Mouse (Mus musculus) frontal cortex, postnatal 36 days (tissue): ENCODE data around the gene Gm20458.

Source experiments
- DNase-seq, 2 experiments: peaks; one replicate each; pipeline ENCODE4 v3.0.0; 2022; ENCODE audit warnings: low spot score in 2 of 2

Gene Gm20458

DNA sequence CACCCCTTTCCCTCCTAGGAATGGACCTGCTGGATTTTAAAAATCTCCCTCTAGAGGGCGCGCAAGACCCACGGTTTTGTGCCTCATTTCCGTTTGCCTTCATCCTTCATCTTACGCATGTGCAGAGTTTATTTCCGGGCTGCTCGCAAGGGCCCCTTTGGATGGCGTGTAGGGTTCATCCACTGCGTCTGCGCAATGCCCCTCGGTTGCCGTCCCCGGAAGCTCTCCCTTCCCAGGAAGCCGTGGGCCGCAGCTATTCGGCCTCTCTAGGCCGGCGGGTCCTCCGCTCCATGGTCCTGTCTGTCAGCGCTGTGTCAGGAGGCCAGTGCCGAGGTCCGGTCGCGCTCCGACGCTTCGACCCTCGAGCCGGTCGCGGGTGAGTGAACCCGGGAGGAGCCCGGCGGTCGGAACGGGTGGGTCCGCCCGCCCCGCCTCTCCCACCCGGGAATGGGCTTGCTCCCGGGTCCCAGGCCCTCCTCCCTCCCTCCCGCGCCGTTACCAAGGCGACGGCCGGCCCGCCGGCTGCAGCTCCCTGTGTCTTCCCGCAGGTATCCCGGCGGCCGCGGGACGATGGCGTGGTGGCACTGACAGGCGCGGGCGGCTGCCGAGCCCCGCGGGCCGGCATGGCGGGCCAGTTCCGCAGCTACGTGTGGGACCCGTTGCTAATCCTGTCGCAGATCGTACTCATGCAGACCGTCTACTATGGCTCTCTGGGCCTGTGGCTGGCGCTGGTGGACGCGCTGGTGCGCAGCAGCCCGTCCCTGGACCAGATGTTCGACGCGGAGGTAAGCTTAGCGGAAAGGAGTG, at the start of gene Gm20458:
Gene Gm20458 (plus strand): TSS at position 223 of the 807 bp plus-strand sequence.
- peak; percentile 97 to 98 for DNase-seq

DNA sequence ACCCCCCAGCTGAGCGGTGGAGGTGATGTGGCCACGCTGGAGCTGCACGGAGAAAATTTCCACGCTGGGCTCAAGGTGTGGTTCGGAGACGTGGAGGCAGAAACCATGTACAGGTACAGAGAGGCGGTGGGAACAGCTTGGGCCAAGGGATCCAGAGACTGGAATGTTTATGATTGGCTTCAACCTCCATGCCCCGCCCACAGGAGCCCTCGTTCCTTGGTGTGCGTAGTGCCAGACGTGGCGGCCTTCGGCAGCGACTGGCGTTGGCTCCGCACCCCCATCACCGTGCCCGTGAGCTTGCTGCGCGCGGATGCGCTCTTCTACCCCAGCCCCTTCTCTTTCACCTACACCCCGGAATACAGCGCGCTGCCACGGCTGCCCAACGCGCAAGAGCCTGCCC, 46.6 kb upstream of the Gm20458 start:
- no peak for DNase-seq

DNA sequence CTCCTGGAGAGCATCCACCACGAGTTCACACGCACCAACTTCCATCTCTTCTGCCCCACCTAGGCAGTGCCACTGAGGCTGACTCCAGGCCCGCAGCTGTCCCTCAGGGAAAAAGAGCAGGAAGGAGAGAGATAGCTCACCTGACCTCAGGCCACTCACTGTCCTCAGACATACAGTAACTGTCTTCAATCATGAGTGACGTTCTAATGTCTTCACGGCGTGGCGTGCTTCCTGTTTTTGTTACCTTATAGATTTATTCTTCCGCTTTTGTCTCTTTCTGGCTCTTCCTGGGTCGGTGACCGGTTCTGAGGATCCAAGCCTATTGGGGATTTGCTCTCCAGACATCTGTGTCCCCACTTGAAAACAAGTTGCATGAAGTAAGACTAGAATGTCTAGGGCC, 46.2 kb upstream of the Gm20458 start:
- no peak for DNase-seq

DNA sequence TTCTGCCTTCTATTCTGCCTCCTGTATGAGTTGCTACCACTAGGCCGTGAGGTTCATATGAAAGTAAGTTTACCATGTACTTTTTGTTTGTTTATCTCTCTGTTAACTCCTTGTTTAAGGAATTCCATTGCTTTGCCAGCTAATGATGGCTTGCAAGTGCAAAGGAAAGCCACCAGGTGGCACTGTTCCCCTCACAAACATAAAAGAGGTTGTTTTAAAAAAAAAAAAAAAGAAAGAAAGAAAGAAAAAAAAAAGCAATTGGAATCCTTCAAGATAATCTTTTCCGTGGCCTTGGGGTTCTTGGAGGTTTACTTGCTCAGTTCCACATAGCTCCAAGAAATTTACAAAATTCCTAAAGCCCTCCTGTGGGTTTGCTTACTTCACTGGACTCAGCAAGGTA, 43.6 kb upstream of the Gm20458 start:
- peak in 1 of 2 experiments; percentile 24 for DNase-seq

DNA sequence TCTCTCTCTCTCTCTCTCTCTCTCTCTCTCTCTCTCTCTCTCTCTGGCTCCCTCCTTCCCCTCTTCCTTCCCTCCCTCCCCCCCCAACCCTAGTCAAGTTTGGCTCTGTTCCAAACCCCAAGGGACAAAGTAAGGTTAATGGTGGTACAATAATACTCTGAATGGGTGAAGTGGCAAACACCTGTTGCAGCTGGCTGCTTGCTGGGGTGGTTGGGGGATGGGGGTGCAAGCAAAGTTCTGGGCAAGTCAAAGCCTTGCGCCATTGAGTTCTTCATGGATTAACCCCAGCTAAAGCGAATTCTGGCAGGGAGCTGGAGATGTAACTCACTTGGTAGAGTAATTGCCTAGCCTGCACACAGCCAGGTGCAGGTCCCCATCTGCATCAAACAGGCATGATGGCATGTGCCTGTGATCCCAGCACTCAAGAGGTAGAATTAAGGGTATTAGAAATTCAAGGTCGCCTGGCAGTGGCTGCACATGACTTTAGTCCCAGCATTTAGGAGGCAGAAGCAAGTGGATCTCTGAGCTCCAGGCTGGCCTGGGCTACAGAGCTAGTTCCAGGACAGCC, 42.4 kb upstream of the Gm20458 start:
- no peak for DNase-seq

DNA sequence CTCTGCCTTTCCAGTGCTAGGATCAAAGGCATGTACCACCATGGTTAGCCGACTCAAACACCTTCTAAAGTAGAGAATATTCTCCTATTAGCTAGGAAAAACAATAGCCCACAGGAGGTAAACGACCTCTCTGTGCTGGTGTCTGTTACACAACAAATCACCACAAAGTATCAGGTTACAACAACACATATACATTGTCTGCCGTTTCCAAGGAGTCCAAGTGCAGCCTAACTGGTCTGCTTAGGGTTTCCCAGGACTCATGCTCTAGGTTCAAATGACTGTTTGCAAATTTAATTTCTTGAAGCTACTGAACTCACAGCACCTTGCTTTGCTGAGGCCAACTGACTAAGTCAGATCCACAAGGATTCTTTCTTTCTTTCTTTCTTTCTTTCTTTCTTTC, 41.3 kb upstream of the Gm20458 start:
- DNase-seq, result no peak

DNA sequence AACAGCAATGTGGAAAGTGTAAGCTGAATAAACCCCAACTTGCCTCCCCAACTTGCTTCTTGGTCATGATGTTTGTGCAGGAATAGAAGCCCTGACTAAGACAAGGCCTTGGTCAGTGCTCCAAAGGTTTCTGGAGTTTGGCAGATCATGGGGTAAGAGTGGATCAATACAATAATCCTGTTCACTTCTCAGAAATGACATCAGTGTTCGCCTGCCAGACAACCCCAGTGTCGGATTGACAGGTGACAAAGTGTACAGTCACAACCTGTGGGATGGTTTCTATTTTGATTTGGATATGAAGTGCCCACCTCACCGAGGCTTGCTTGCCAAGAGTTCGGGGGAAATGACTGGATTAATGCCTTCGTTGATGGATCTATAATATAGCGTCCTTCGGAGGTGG, 39.5 kb upstream of the Gm20458 start:
- no peak for DNase-seq

DNA sequence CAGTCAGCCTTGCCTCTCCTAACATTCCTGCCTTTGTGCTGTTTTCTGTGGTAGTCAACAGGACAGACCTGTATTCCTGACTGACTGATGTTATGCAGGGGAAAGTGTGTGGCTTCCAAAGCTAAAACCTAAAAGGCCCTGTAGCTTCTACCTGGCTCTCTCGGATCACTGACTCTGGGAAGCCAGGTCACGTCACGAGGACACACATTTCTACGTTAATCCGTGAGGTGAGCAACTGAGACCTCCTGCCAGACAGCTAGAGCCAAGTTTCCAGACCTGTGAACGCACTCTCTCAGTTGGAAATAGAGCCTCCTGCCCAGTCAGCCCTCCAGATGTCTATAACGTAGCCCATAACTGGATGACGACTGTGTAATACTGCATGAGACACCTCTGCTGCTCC, 38.8 kb upstream of the Gm20458 start:
- no peak for DNase-seq

DNA sequence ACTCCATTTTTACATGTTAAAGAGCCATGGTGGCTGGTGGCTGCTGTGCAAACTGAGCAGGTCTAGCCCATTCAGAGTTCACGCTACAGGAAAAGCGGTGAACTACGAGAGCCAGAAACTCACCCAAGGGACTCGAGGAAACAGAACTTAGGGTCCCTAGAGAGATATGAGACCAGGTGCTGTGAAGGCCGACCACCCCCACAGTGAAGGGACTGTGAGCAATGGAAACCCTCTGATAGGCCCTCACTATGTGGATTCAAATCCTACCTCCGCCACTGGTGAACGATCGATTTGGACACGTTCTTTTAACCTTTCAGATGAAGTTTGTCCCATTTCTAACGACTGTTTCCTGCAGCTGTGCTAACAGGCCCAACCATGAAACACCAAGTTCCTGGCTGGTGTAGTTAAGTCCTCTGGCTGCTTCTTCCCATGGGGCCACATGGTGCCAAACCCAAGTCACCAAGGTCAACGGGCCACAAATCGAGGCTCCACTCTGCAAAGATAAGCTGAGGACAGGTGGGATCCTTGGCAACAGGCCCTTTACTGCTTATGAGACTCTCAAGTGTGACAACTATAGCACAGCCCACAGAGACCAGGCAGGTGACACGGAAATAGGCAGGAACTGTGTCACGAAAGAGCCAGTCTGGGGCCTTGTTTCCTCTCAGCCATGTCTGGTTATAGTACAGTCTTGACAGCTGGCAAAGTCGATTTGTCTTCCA, 37.9 kb upstream of the Gm20458 start:
- DNase-seq, result no peak

DNA sequence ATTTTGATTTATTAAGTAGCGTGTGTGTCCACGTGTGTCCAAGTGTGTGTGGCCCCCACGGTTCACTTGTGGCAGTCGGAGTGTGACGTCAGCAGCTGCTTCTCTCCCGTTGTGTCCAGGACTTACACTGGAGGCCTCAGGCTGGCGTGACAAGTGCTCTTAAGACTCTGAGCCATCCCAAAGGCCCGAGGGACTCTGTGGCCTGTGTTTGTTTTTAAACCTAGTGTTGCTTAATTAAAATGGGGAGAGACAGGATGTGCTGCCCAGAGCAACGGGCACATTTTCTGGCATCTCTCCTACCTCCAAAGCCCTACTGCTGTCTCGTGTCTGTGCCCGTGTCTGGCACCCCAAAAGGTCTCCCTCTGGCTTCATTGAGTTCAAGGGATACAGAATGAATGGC, 37.3 kb upstream of the Gm20458 start:
- DNase-seq, result peak in 1 of 2 experiments; percentile 20

DNA sequence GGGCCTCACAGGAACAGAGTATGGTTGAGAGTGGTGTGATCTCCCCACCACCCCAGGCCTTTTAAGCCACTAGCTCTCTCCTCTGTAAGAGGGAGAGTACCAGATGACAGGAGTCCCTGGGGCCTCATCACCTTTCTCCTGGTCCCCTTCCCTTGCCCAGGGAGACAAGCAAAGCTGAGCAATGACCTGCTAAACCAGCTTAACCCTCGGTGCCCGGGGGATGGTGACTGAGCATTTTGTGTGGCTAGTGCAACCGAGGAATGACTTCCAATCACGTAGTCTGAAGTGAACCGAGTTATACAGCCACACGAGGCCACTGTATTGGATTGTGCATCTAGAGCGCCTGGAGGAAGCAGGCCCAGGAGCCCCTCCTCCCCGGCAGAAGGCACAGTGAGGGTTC, 36.4 kb upstream of the Gm20458 start:
- DNase-seq, result no peak

DNA sequence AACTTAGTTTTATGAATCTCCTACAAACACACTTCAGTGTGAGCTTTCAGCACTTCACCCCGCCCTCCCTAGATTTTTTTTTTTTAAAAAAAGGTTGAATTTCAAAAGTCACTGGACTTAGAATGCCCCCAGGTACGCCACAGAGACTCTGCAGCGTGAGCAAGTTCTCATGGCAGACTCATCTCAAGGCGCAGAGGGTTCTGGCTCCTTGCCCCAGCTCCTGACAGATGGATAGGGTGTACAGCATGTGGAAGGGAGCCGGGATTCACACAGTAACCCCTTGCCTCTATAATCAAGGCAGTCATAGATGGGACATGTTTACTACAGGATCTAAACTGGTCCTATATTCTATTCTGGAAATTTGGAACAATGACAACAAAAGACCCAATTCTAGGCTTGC, 35.4 kb upstream of the Gm20458 start:
- no peak for DNase-seq

DNA sequence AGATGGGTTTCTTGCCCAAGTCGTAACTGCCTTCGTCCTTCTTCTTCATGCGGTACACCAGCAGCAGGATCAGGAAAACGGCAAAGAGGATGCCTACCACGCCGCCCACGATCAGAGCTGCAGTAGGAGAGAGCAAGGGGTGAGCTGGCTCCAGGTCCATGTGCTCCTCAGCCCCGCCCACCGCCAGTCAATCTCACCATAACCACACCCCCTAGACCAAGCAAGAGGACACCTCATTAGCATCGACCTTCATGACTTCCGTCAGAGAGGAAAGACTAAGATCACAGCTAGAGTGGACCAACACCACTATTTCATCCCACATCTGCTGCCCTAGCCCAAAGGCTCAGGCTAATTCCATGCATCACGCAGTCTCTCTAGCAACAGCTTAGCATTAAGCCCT, 34.6 kb upstream of the Gm20458 start:
- no peak for DNase-seq

DNA sequence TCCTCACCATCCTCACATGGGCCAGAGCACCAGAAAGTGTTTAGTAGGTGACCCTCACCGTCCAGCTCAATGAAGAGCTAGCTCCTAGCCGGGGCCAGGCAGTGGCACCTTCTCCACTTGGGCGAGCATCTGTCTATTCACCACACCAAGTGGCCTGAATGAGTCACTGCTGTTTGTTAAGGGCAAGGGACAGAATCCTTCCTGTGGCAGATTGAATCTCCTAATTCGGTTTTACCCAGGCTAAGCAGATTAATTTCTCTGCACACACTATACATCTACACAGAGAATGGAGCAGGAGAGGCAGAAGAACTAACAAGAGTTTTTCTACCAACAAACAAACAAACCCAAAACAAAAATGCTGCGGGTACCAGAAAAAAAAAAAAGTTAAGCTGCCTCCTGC, 33.8 kb upstream of the Gm20458 start:
- no peak for DNase-seq

DNA sequence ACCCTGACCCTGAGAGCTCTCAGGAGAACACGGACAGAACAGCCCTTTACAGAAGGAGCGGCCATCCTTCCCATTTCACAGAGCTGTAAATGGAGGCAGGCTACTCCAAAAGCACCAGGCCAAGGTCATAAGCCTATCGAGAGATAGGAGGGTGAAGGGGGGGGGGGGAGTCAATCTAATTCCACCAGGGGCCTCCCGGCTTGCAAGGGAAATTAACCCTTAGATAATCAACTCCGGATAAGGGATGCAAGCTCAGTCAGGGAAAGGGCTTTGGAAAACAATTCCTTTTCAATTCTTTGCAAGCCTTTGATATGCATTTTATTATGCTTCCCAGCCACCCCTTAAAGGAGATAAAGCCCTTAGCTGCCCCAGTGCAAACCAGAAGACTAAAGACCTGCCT, 32.3 kb upstream of the Gm20458 start:
- no peak for DNase-seq

DNA sequence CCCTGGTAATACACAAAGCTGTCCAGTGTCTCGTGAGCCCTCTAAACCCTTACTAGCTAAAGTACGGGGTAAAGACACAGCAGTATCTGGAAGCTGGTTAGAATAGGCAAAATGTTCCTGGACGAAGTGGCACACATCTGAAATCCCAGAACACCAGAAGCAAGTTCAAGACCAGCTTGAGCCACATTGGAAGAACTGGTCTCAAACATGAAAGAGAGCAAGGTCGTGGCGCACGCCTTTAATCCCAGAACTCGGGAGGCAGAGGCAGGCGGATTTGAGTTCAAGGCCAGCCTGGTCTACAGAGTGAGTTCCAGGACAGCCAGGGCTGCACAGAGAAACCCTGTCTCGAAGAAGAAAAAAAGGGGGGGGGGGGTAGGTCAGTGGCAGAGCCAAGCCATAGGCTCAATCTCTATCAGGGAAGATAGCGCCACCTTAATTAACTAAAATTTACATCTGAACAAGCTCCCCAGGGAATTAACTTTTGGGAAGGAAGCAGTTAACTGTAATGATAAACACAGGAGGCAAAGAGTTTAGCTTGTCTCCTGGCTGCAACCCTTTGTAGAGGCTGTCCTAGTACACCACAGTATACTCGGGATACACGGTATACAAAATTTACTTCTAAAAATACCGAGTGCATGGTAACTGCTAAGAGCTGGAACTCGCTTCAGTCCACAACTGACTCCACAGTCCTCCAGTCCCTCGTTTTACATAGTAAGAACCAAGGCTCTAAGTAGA, 30.7 kb upstream of the Gm20458 start:
- DNase-seq, result no peak

DNA sequence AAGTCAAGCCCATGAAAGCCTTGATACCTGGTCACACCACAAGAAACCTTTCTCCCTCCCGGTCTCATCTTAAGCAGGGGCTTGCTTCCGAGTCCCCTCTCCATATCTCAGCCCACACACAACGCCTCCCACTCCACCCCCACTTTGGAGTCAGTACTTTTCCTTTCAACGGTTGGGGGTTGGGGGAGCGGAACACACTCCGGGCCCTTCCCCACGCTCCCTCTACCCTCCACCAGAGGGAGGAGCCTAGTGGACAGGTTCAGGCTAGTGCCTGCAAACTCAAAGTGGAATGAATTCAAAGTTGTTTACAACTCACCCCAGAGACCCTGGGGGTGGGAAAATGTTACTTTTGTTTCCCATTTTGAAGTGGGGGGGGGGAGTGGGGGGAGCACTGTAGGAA, 30.1 kb upstream of the Gm20458 start:
- DNase-seq, result no peak

DNA sequence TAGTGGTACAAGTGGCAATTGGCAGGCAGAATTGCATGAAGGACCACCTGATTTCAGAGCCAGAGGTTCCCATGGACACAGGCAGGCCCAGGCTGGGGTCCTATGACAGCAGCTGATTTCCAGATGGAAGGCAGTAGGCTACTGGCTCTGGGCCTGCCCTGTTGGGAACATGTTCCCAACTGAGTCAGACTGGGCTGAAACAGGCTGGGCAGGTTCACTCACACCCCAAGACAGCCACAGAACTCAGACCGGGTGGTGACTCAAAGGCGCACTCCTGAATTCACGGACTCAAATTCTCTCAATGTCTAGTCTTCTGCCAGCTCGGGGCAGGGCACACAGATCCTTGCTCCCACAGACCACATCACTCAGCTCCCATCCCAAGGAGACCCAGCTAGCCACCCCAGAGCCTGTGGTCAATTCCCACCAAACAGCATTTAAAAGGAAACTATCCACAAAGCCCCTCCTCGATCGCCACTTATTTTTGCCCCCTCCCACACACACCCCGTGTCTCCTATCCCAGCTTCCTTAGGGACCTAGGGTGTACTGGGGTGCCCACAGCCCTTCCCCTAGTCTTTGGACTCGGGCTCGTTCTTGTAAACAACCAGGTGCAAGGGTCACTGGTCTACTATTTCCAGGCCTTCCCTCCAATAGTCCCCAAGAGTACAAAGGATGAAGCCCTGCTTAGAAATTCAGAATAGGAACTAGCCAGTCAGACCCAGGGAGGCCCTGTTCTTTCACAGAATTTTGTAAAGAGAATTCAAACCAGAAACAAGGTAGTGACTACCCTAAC, 28.9 kb upstream of the Gm20458 start:
- no peak for DNase-seq

DNA sequence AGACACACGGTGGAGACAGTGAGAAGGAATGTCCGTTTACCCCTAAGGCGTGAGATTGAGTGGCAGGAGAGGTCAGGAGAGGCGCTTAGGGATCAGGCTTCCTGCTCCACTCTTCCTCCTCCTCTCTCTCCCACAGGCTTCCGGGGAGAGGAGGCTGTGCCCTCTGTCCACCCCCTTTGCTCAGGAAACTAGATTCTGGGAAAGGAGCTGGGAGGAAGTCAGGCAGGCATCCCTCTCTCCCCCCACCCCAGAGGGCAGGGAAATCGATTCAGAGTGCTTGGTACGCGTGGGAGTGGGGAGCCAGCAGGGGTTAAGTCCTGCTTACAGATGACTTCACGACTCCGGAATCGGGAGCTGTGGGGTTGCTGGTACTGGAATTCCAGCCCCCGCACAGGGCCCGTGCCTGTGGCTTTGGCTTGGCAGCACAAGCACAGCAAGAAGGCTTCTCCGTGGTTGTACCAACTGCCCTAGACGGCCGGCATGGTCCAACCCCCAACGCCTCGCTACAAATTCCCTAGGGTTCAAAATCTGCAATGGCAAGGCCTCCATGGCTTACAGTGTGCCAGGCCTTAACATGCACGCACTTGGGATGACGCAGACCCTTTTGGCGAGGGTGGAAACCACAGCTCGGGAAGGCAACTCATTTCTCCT, 28.1 kb upstream of the Gm20458 start:
- DNase-seq, result no peak

DNA sequence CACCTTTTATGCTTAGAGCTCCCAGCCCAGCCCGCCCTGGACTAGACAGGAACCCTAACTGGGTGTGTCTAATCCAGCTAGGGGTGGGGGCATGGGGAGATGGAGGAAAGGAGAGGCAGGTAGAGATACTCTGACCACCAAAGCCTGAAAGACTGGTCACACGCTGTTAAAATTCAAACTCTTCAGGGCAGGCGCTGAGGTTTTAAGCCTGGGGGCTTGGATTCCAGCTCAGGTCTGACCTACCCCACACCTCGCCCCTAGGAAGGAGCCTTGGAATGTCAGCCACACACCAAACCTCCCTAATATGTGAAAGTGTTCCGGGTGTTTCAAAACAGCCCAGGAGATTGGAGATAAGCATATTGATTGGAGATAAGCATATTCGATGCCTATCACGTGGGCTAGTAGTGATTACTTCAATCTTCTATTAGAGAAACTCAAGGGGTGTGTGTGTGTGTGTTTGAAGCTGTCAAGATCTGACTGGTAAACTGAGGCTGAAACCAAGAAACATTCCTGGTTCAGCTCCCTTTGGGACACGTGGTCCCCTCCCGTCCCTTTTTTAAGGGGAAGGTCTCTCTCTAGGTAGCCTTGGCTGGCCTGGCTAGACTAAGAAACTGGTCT, 27.4 kb upstream of the Gm20458 start:
- no peak for DNase-seq

DNA sequence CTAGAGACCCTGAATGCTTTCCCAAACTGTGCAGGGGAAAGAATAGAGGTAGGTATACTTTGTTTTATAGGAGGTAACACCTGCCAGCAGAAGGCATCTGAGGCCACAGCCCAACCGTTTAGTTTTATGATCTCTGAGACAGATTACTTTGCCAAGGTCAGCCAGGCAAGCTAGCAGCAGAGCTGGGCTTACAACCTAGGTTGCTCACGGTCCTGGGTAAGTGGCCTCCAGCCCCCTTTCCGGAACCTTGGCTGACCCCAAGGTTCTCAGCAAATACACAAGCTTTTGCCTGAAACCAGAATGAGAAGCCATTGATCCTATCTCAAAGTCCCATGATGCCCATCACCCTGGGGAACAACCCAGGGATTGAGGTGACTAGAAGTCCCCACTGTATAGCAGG, 26.1 kb upstream of the Gm20458 start:
- no peak for DNase-seq
